Mouse (Mus musculus) embryonic facial prominence, embryonic 15.5 days (tissue): Measurements from ENCODE around the gene Notch3. TPM values are rescaled to one million over a fixed set of nuclear protein-coding genes. Genes with fewer than 3 reads are reported as not detected.
"Not testable (repeated sequence)": the region's sequence is repeated elsewhere in the genome, so short reads cannot be mapped to it uniquely, and the experiment has no call there.

ENCODE experiments used
- ATAC-seq: fragments of 200-750 bp; cut with Nextera tagmentation; 2 replicates; pipeline ENCODE4 v1.8.0; 2017; ENCODE audit warnings: low read depth, moderate TSS enrichment; ENCODE audit not compliant: insufficient number of reproducible peaks, low FRiP score, low TSS enrichment
- H3K27ac ChIP-seq: fragments of 300-500 bp; sonication (generic); replicated peaks from 2 replicates; pipeline ENCODE4 v1.5.1; 2015; ENCODE audit warnings: mild to moderate bottlenecking, inconsistent platforms
- H3K27me3 ChIP-seq: fragments of 300-500 bp; sonication (generic); 2 replicates; pipeline ENCODE4 v1.6.1; 2015; ENCODE audit warnings: inconsistent platforms
- H3K36me3 ChIP-seq: fragments of 300-500 bp; sonication (generic); 2 replicates; pipeline ENCODE4 v1.6.1; 2015; ENCODE audit warnings: mild to moderate bottlenecking, inconsistent platforms
- H3K4me1 ChIP-seq: fragments of 300-500 bp; sonication (generic); 2 replicates; pipeline ENCODE4 v1.6.1; 2015; ENCODE audit warnings: inconsistent platforms
- H3K4me2 ChIP-seq: fragments of 300-500 bp; sonication (generic); replicated peaks from 2 replicates; pipeline ENCODE4 v1.6.1; 2015; ENCODE audit warnings: mild to moderate bottlenecking, inconsistent platforms
- H3K4me3 ChIP-seq: fragments of 300-500 bp; sonication (generic); replicated peaks from 2 replicates; pipeline ENCODE4 v1.5.1; 2015; ENCODE audit warnings: mild to moderate bottlenecking, inconsistent platforms
- H3K9ac ChIP-seq: fragments of 300-500 bp; sonication (generic); 2 replicates; pipeline ENCODE4 v1.6.1; 2015; ENCODE audit warnings: inconsistent platforms
- H3K9me3 ChIP-seq: fragments of 300-500 bp; sonication (generic); replicated peaks from 2 replicates; pipeline ENCODE4 v1.6.1; 2016; ENCODE audit warnings: inconsistent platforms
- WGBS: fragments of 180-500 bp; shearing (Covaris S2); methylation state at CpG from one replicate; pipeline ENCODE4 v1.1.7; 2015; 5-methylcytosine and 5-hydroxymethylcytosine counted together
- polyA plus RNA-seq: library from polyadenylated mRNA; unstranded; fragments of >200 nt; fragmentation: Nextera tagmentation; extraction: Ambion mirVana; gene quantifications from 2 replicates; pipeline ENCODE4 v1.2.1, GENCODE M21; 2015

Gene Notch3
- polyA plus RNA-seq: 18.3 and 19.4 TPM in 2 replicates

DNA sequence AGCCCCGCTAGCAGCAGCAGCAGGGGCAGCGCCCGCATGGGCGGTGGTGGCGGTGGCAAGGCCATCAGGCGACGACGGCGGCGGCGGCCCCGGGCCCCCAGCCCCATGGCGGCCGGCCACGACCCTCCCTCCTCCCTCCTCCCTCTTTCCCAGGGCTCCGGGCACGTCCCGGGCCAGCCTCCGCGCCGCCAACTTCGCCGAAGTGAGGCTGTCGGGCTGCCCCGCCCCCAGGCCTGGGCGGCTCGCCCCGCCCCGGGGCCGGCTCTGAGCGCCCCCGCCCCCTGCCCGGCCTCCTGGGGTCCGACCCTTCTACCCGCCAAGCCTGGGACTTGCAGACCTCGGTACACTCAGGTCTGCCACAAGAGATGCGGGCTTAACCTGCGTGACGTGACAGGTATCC, at the start of gene Notch3:
Gene Notch3 (minus strand): TSS at position 166 of the 400 bp plus-strand sequence.
- WGBS: under 1% methylated on average over 31 of the region's 39 CpGs
- H3K4me1 ChIP-seq: peaks cover 48% of the 10 kb centered on the region

DNA sequence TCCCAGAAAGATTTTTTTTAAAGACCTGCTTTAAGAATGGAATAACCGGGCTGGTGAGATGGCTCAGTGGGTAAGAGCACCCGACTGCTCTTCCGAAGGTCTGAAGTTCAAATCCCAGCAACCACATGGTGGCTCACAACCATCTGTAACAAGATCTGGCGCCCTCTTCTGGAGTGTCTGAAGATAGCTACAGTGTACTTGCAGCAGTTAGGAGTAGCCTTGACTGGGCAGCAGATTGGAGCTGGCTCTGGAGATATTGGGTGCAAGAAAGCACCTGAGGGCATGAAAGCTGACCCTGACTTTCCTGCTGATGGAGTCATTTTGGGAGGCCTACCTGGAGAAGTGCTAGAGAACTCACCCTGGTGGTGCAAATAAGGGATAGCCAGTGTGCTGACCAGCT, 48.9 kb upstream of the Notch3 start:
- H3K36me3 ChIP-seq: peaks cover 75% of the 10 kb centered on the region
- H3K9me3 ChIP-seq: not testable (repeated sequence)

More for the DNA sequence above, at the start of gene Notch3:
- peak; percentile 81 for ATAC-seq
- H3K9ac ChIP-seq: peak within 1 kb of the TSS; percentile 65
- H3K27ac ChIP-seq: peak within 1 kb of the TSS; percentile 90
- H3K4me3 ChIP-seq: peak within 1 kb of the TSS; percentile 75
- no peaks in the 10 kb centered on the region for H3K27me3 ChIP-seq
- peak within 1 kb of the TSS; percentile 87 for H3K4me2 ChIP-seq
- H3K9me3 ChIP-seq: no peaks in the 10 kb centered on the region
- no peaks in the 10 kb centered on the region for H3K36me3 ChIP-seq

DNA sequence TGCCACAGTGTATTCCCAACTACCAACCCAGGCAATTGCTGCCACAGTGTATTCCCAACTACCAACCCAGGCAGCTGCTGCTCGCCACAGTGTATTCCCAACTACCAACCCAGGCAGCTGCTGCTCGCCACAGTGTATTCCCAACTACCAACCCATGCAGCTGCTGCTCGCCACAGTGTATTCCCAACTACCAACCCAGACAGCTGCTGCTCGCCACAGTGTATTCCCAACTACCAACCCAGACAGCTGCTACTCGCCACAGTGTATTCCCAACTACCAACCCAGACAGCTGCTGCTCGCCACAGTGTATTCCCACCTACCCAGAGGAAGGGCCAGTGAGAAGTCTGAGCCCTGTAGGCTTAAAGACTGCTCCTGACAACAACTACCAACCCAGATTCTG, 44.9 kb upstream of the Notch3 start:
- H3K4me3 ChIP-seq, H3K27ac ChIP-seq, H3K9me3 ChIP-seq, H3K4me2 ChIP-seq, H3K27me3 ChIP-seq, ATAC-seq, H3K9ac ChIP-seq: not testable (repeated sequence)
- 88% methylated on average over 6 of the region's 6 CpGs for WGBS
- H3K4me1 ChIP-seq: peaks cover 42% of the 10 kb centered on the region
- peaks cover 77% of the 10 kb centered on the region for H3K36me3 ChIP-seq

More for the DNA sequence above, 48.9 kb upstream of the Notch3 start:
- not testable (repeated sequence) for H3K4me1 ChIP-seq, H3K27ac ChIP-seq, H3K27me3 ChIP-seq, H3K4me2 ChIP-seq, H3K4me3 ChIP-seq, ATAC-seq, H3K9ac ChIP-seq
- 75% methylated on average over 4 of the region's 4 CpGs for WGBS

GRCm38 (mm10) chr17:32209752-32210151, 43.1 kb upstream of the Notch3 start:
- Histone ChIP-seq H3K36me3 (peaks cover 82% of the 10 kb centered on the region), H3K27ac (peak overlapping the region; percentile 72), H3K4me3 (no peak overlapping the region), H3K9me3 (no peaks in the 10 kb centered on the region), H3K27me3 (no peaks in the 10 kb centered on the region), H3K4me1 (peaks cover 43% of the 10 kb centered on the region), H3K9ac (no peak overlapping the region), H3K4me2 (no peak overlapping the region)
- ATAC-seq: no peak
- 30% methylated on average over 3 of the region's 3 CpGs for WGBS

DNA sequence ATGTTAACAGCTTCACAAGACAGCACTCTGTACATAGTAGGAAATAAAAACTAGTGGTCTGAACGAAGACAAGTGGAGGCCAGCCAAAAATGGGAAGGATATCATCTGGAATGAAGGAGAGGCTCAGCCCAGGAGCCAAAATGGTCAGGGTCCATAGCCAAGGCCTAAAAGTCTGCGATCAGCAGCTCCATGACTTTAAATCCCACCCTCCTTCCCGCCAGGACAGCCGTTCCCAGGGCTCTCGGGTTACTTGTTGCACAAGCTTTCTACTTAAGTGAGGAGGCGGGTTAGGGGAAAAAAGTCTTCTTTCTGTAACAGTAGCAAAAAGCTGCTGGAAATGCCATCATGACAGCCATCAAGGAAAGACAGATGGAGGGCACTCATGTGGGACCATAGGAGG, 42.5 kb upstream of the Notch3 start:
- Histone ChIP-seq H3K4me3 (no peak overlapping the region), H3K27ac (peak overlapping the region; percentile 72), H3K27me3 (no peaks in the 10 kb centered on the region), H3K4me2 (no peak overlapping the region), H3K9me3 (no peaks in the 10 kb centered on the region), H3K9ac (no peak overlapping the region), H3K4me1 (peaks cover 43% of the 10 kb centered on the region), H3K36me3 (peaks cover 82% of the 10 kb centered on the region)
- no peak for ATAC-seq
- 35% methylated on average over 6 of the region's 6 CpGs for WGBS

DNA sequence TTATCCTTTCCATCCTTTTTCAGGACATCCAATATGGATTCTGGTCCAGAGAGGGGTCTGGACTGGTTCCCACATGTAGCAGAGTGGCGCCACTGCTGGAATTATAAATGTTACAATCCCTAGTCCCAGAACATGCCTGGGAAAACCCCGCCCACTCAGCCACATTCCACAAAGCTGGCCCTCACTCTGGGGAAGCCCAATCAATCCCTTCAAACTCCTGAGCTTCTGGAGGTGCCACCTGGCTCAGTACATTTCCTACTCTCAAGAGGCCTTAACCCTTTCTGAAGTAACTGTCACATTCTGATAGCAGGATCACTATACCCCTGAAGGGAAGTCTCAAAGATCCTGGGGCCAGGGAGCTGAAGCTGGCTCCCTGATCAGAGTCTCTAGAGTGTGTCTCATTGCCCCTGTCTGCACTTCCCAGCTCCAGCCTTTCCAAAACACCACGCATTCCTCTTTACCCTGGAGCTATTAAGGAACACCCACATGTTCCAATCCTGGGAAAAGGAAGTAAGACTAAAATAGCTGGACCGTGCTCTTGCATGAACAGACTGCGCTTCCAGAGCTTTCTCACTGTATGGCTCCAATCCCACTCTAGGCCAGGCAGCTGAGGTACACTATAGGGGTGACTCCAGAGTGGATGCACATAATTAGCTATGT, 41.1 kb upstream of the Notch3 start:
- Histone ChIP-seq H3K9me3 (no peaks in the 10 kb centered on the region), H3K4me1 (peaks cover 43% of the 10 kb centered on the region), H3K27me3 (no peaks in the 10 kb centered on the region), H3K27ac (peak overlapping the region; percentile 65; the same call in 1 of the 2 replicates), H3K36me3 (peaks cover 80% of the 10 kb centered on the region), H3K9ac (no peak overlapping the region), H3K4me2 (no peak overlapping the region), H3K4me3 (no peak overlapping the region)
- 40% methylated on average over 5 of the region's 5 CpGs for WGBS
- peak; percentile 64 for ATAC-seq

- no peak for ATAC-seq
- Histone ChIP-seq H3K9me3 (no peaks in the 10 kb centered on the region), H3K27ac (no peak overlapping the region), H3K4me1 (peaks cover 38% of the 10 kb centered on the region), H3K4me2 (no peak overlapping the region), H3K27me3 (no peaks in the 10 kb centered on the region), H3K9ac (no peak overlapping the region), H3K36me3 (peaks cover 81% of the 10 kb centered on the region), H3K4me3 (no peak overlapping the region)
- WGBS: 90% methylated on average over 3 of the region's 3 CpGs
These were observed 38.7 kb upstream of the Notch3 start for GRCm38 (mm10) chr17:32205345-32205744.

- ATAC-seq: no peak
- Histone ChIP-seq H3K4me1 (peaks cover 14% of the 10 kb centered on the region), H3K4me3 (no peak overlapping the region), H3K27me3 (no peaks in the 10 kb centered on the region), H3K4me2 (no peak overlapping the region), H3K9ac (no peak overlapping the region), H3K27ac (no peak overlapping the region), H3K36me3 (peaks cover 91% of the 10 kb centered on the region), H3K9me3 (no peaks in the 10 kb centered on the region)
- WGBS: 83% methylated on average over 3 of the region's 3 CpGs
These were observed 36.3 kb upstream of the Notch3 start for GRCm38 (mm10) chr17:32202972-32203371.

DNA sequence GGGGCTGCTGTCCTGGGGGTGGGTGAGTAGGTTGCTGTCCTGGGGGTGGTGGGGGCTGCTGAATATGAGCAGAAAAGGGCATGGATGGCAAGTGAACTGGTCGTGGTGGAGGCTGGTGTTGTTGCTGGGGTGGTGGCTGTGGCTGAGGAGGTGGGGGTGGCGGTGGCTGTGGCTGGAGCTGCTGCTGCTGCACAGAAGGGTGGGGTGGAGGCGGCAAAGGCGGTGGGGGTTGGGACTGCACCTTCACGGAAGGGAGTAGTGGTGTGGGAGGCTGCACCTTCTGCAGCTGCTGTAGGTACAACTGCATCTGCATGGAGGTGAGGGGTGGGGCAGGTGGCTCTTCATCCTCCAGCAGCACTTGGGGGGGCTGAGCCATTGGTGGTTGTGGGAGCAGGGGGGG, 34.4 kb upstream of the Notch3 start:
- Histone ChIP-seq H3K4me1 (no peaks in the 10 kb centered on the region), H3K27me3 (no peaks in the 10 kb centered on the region), H3K4me2 (no peak overlapping the region), H3K9me3 (no peaks in the 10 kb centered on the region), H3K36me3 (peaks cover 94% of the 10 kb centered on the region), H3K27ac (no peak overlapping the region), H3K9ac (no peak overlapping the region), H3K4me3 (no peak overlapping the region)
- ATAC-seq: no peak
- 82% methylated on average over 5 of the region's 5 CpGs for WGBS

DNA sequence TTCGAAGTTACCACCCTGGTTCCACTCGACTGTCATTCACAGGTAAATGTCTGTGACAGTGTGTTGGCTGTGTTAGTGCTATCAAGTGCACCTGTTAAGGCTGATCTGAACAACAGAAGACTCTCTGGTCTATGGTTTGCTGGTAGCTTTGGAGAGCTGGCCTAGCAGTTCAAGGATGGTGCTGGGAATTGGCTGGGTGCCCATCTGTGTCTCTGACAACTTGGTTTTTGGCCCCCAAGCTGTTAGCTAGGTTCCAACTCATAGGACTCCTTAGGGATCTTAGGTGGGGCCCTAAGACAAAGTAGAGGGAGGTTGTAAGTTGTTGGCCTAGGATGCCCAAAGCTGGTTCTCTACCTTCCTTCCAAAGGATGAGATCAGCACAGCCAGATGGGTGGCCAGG, 33.1 kb upstream of the Notch3 start:
- no peaks in the 10 kb centered on the region for H3K27me3 ChIP-seq
- H3K4me1 ChIP-seq: no peaks in the 10 kb centered on the region
- no peak overlapping the region for H3K27ac ChIP-seq
- ATAC-seq: no peak
- H3K4me2 ChIP-seq: no peak overlapping the region
- H3K9me3 ChIP-seq: no peaks in the 10 kb centered on the region
- whole genome bisulfite sequencing: 86% methylated on average over 2 of the region's 2 CpGs
- peaks cover 93% of the 10 kb centered on the region for H3K36me3 ChIP-seq
- no peak overlapping the region for H3K9ac ChIP-seq
- no peak overlapping the region for H3K4me3 ChIP-seq

GRCm38 (mm10) chr17:32197156-32197555, 30.5 kb upstream of the Notch3 start:
- H3K27me3 ChIP-seq: no peaks in the 10 kb centered on the region
- no peak for ATAC-seq
- no peaks in the 10 kb centered on the region for H3K4me1 ChIP-seq
- no peak overlapping the region for H3K4me3 ChIP-seq
- 86% methylated on average over 14 of the region's 14 CpGs for WGBS
- H3K36me3 ChIP-seq: peaks cover 69% of the 10 kb centered on the region
- H3K9ac ChIP-seq: no peak overlapping the region
- H3K4me2 ChIP-seq: no peak overlapping the region
- H3K27ac ChIP-seq: no peak overlapping the region
- no peaks in the 10 kb centered on the region for H3K9me3 ChIP-seq

DNA sequence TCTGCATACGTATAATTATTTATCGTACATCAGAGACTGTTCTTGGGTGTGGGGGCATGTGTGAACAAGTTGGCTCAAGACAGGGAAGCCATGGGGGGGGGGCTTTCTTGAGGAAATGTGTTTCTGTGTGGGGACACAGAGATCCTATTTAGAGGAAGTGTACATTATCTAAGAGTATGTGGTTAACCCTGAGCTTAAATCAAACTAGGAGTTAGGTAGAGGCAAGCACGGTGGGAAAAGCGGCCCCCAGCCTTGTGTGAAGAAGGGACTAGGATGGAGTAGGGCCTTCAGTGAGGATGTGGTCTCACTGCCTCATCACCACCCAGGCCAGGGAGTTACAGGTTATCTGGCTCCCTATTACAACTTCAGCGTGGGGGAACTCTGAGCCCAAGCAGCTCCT, 29.1 kb upstream of the Notch3 start:
- H3K9me3 ChIP-seq: no peaks in the 10 kb centered on the region
- H3K27me3 ChIP-seq: no peaks in the 10 kb centered on the region
- whole genome bisulfite sequencing: 77% methylated on average over 5 of the region's 5 CpGs
- H3K27ac ChIP-seq: 0 out of 2 replicates have a peak overlapping the region, but pooled peaks have one; percentile 44
- no peak overlapping the region for H3K4me2 ChIP-seq
- H3K9ac ChIP-seq: no peak overlapping the region
- peaks cover 55% of the 10 kb centered on the region for H3K36me3 ChIP-seq
- no peak overlapping the region for H3K4me3 ChIP-seq
- no peak for ATAC-seq
- no peaks in the 10 kb centered on the region for H3K4me1 ChIP-seq
